Mouse (Mus musculus): Measurements from ENCODE around the gene B4galt5.

GRCm38 (mm10) chr2:167336384-167337213, 12.4 kb downstream of the B4galt5 start:
- no peak for TF ChIP-seq ZC3H11A (IDR thresholded peaks at IDR 0.05; ENCODE audit: low read depth, low read length)
- TF ChIP-seq RAD21 (IDR thresholded peaks at IDR 0.05; ENCODE audit: low read depth, low read length), result no peak
- no peak for TF ChIP-seq KAT2A (IDR thresholded peaks at IDR 0.05; ENCODE audit: insufficient replicate concordance, low read length)
- TF ChIP-seq POLR2A (IDR thresholded peaks at IDR 0.05; ENCODE audit: low read depth, low read length), result no peak
- TF ChIP-seq SMC3 (IDR thresholded peaks at IDR 0.05; ENCODE audit: low read depth, low read length), result no peak
- TF ChIP-seq CTCF (conservative IDR thresholded peaks at IDR 0.05 in 1 of 2, IDR thresholded peaks at IDR 0.05 in 1 of 2; ENCODE audit: low read depth in 2 of 2, low read length in 2 of 2), result no peak
- no peak for TF ChIP-seq EP300 (IDR thresholded peaks at IDR 0.05; ENCODE audit: low read length)
- TF ChIP-seq NELFE (IDR thresholded peaks at IDR 0.05; ENCODE audit: low read depth, low read length), result no peak
- TF ChIP-seq TCF12 (IDR thresholded peaks at IDR 0.05; ENCODE audit: low read depth, low read length), result no peak
- TF ChIP-seq JUN (IDR thresholded peaks at IDR 0.05; ENCODE audit: insufficient read depth, low read depth, low read length), result no peak
- no peak for TF ChIP-seq ETS1 (conservative IDR thresholded peaks at IDR 0.05; ENCODE audit: low read depth, low read length)
- no peak for TF ChIP-seq MEF2A (IDR thresholded peaks at IDR 0.05; ENCODE audit: borderline replicate concordance, low read depth, low read length)
